Mouse (Mus musculus) stomach, postnatal 0 days (tissue): Measurements from ENCODE around the gene Unc45a.

ENCODE experiments used
- CTCF ChIP-seq: IDR thresholded peaks from 2 replicates; pipeline ENCODE4 v1.5.1; 2016; ENCODE audit warnings: antibody characterized with exemption, low read depth, mild to moderate bottlenecking, moderate library complexity
- EP300 ChIP-seq: optimal IDR thresholded peaks from 2 replicates; pipeline ENCODE3; 2016; ENCODE audit warnings: antibody characterized with exemption

DNA sequence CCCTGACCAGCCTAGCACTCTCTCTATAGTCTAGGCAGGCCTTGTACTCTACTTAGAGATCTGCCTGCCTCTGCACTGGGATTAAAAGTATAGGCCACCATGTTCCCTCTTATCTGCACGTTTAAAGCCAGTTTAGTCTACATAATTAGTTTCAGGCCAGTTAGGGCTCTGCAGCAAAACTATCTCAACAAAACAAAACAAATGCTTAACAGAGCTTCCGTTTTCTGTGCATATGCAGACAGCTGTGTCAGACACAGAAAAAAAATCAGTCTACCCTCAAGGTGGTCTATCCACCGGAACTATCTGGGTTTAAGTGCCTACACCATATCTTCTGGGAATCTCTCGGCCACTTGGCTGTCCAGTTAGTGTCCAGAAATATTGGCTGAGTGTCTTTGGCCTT lies 32.5 kb upstream of the Unc45a start:
- TF ChIP-seq CTCF (no peak), EP300 (no peak)
